Mouse (Mus musculus) cortical plate, adult 2 months (tissue): Measurements from ENCODE around the gene Upk3bl.

Source experiments
- CTCF ChIP-seq: fragments of 200-500 bp; IDR thresholded peaks from 2 replicates; pipeline ENCODE4 v1.5.1; 2011; ENCODE audit warnings: mild to moderate bottlenecking, control low read depth, low read length; ENCODE audit not compliant: insufficient read depth; ENCODE audit errors: extremely low read depth
- POLR2A ChIP-seq: fragments of 200-500 bp; IDR thresholded peaks from 2 replicates; pipeline ENCODE4 v1.6.1; 2011; ENCODE audit warnings: mild to moderate bottlenecking, low read length, control low read depth; ENCODE audit not compliant: insufficient read depth; ENCODE audit errors: extremely low read depth

DNA sequence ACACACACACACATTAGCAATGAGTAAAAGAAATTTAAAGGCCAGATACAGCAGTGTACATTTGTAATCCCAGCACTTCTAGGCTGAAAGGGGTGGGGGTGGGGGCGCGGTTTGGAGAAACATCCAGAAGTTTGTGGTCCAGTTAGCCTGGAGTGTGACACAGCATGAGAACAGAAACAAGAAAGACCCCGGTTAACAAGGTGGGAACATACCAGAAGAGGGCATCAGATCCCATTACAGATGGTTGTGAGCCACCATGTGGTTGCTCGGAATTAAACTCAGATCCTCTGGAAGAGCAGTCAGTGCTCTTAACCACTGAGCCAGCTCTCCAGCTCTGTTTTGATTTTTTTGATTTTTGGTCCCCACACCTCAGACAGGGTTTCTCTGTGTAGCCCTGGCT, 1.8 kb downstream of the Upk3bl start:
- TF ChIP-seq POLR2A, result no peak
- TF ChIP-seq CTCF, result no peak
